Mouse (Mus musculus) gastrocnemius, postnatal 25 days (tissue): ENCODE data around the gene Rapgef6. TPM values are rescaled to one million over a fixed set of nuclear protein-coding genes. Genes with fewer than 3 reads are reported as not detected.

Source experiments
- DNase-seq: peaks from one replicate; pipeline ENCODE4 v3.0.0; 2022
- long read RNA-seq, 2 experiments: library from polyadenylated mRNA; stranded (forward); transcript quantifications; one replicate each; pipeline ENCODE4 v2.0.0; 2021
- total RNA-seq, 2 experiments: library from RNA; stranded (reverse); gene quantifications; 1 replicate in 1 of 2; 2 replicates in 1 of 2; pipeline ENCODE4 v1.2.3; 2021

Rapgef6 gene
- 1 to 10 TPM; 5.5 to 6.8 TPM for total RNA-seq
- long read RNA-seq, experiment 1, partial matches to known transcripts, result 0 of 1 reads
- long read RNA-seq, experiment 1, other reads (novel, unspliced or antisense), result 1 of 1 reads
- long read RNA-seq, experiment 2, partial matches to known transcripts, result 1 of 2 reads
- long read RNA-seq, experiment 2, other reads (novel, unspliced or antisense), result 0 of 2 reads

- DNase-seq, result peak; percentile 99
Observed at GRCm38 (mm10) chr11:54522529-54523430, at the start of gene Rapgef6. Gene Rapgef6, plus strand, starts transcription at chr11:54522847.

DNA sequence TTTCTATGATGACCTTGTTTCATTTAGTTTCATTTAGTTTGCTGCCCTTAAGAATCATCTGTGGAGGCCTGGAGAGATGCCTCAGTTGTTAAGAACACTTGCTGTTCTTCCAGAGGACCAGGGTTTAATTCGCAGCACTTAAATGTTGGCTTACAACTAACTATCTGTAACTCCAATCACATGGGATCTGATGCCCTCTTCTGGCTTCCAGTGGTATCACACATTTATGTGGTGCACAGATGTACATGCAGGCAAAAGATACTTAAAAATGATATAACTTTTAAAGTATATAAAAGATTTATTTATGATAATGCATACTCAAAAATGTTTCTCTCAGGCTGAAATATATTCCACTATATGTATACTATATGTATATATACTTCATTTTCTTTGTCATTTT lies 44.2 kb upstream of the Rapgef6 start:
- DNase-seq, result no peak

- DNase-seq, result no peak
Observed at GRCm38 (mm10) chr11:54486041-54486440, 36.6 kb upstream of the Rapgef6 start.

- no peak for DNase-seq
Observed at GRCm38 (mm10) chr11:54491946-54492558, 30.6 kb upstream of the Rapgef6 start.

GRCm38 (mm10) chr11:54492559-54492958 lies 30.1 kb upstream of the Rapgef6 start:
- no peak for DNase-seq

GRCm38 (mm10) chr11:54499838-54500237 lies 22.8 kb upstream of the Rapgef6 start:
- DNase-seq, result no peak

DNA sequence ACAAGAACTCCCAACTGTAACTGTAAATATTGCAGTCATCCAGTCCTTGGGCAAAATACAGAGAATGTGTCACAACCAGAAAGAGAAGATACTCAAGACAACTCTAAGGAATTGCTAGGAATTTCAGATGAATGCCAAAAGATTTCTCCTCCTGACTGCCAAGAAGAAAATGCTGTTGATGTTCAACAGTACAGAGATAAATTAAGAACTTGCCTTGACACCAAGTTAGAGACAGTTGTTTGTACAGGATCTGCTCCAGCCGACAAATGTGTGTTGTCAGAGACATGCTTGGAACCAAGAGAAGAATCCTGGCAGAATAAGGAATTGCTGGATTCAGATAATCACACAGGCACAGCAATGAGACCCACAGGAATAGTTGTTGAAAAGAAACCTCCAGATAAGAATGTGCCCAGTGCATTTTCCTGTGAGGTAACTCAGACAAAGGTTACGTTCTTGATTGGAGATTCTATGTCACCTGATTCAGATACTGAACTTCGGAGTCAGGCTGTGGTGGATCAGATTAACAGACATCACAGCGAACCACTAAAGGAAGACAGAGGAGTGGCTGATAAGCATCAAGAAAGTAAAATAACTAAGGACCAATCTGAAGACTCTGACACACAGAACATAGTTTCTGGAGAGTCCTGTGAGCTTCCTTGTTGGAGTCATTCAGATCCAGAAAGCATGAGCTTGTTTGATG lies 20.0 kb upstream of the Rapgef6 start:
- no peak for DNase-seq

DNA sequence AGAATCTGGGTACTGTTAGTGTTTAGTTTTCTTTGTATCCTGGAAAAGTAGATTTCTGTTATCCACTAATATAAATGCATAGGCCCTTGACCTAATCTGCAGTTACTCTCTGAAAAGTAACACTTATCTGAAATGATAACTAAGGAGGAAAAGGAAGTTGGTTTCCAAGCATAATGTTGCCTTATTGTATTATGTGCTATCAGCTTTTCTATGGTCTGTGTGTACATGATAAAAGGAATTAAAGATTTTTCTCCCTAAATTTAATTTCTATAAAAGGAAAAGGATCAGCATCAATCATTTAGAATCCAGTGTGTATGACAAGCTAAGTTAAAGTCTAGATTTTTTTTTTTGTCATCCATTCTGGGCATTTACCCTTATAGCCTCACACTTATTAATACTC lies 9.1 kb upstream of the Rapgef6 start:
- DNase-seq, result no peak

GRCm38 (mm10) chr11:54521927-54522528 lies 619 bp upstream of the Rapgef6 start:
- DNase-seq, result no peak

DNA sequence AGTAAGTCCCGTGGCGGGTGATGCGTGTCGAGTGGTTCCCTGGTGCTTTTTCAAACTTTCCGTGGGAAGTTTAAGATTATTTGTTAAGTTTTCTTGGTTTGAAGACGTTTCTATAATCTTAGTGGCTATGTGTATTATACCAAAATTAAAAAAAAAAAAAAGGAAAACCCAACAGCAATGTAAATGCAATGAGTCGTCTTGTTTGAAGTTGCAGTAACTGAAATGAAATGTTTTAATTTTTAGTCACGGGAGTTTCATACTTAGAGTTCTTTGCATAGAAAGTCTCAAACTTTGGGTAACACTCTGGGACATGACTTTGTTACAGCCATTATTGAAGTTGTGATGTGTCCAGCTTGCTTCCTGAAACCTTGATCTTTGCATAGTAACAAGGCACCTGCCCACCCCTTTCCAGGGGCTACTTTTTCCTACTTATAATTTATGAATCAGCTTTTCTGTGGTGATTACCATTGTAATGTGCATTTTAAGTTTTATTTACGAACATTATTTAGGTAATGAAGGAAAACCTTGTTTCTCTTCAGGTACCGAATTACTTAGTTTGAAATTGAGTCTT lies 869 bp downstream of the Rapgef6 start:
- no peak for DNase-seq

DNA sequence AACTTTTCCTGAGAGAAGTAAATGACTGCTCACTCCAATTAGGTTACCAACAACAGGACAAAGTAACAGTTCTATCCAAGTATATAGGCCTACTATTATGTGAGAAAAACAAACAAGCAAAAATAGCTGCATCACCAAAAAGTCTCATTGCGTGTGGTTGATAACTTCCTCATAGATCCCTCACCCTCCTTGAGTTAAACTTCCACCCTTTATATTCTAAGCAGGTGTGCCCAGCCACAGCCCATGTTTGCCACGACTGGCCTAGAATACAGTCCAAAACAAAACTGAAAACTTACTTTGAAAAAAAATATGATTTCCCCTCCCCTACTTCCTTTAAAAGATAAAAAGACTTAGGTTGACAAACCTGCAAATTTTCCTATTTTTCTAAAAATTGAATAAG lies 5.4 kb downstream of the Rapgef6 start:
- no peak for DNase-seq

GRCm38 (mm10) chr11:54530391-54530790 lies 7.7 kb downstream of the Rapgef6 start:
- DNase-seq, result peak; percentile 9

GRCm38 (mm10) chr11:54530916-54531315 lies 8.3 kb downstream of the Rapgef6 start:
- DNase-seq, result no peak

- DNase-seq, result no peak
Observed at GRCm38 (mm10) chr11:54533834-54534233, 11.2 kb downstream of the Rapgef6 start.

GRCm38 (mm10) chr11:54534871-54535270 lies 12.2 kb downstream of the Rapgef6 start:
- peak; percentile 16 for DNase-seq

GRCm38 (mm10) chr11:54539031-54539430 lies 16.4 kb downstream of the Rapgef6 start:
- no peak for DNase-seq

GRCm38 (mm10) chr11:54539486-54539885 lies 16.8 kb downstream of the Rapgef6 start:
- DNase-seq, result no peak

GRCm38 (mm10) chr11:54540328-54540727 lies 17.7 kb downstream of the Rapgef6 start:
- no peak for DNase-seq

DNA sequence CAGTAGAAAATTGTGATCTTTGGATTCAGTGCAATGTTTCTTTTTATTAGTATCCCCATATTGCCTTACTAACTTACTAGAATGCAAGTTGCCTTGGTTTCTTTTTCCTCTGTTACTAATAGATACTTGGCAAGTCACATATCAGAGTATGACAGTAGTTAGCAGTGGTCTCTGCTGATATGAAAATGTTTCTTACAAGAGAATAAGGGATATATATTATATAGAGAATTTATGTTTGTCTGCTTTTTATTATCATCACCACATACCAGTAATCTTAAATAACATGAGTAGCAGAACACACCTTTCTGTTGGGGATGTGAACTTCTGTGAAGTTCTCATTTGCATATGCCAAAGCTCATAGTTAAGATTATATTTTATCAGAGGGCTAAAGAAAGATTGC lies 19.8 kb downstream of the Rapgef6 start:
- no peak for DNase-seq

DNA sequence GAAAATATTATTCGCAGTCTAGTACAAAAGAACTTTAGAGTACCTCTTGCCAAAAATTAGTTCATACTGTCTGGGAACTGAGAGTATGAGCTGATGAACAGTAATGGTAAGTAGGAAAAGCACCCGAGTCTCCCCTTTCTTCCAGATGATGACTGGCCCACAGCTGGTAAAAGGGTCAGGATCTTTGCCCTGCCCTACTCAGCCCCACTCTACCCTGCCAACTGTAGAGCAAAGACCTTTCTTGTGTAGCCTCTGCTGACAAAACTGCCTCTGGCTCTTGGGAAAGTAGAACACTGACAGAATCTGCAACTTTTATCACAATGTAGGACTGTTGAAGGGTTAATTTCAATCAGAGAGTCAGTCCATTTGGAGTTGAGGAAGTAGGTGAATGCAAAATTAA lies 32.3 kb downstream of the Rapgef6 start:
- no peak for DNase-seq

GRCm38 (mm10) chr11:54562761-54563160 lies 40.1 kb downstream of the Rapgef6 start:
- DNase-seq, result no peak

DNA sequence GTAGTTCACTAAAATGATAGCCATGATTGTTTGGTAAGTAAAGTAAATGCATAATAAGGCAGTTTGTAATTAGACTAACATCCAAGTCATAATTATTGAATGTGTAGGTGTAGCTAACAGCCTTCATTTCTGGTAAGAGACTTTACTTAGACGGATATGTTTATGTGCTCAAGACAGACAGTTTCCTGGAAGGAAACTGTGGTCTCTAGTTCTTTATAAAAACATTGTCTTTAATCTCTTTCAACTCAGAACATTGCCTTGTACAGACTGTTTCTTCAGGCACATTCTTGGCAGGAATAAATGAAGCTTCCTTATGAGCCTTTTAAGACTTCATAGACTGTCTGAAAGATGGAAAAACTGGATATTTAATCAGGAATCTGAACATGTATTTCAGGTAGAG lies 45.3 kb downstream of the Rapgef6 start:
- DNase-seq, result no peak
